ENCODE assay signal across 26 mouse cellular contexts in the genomic region with DNA sequence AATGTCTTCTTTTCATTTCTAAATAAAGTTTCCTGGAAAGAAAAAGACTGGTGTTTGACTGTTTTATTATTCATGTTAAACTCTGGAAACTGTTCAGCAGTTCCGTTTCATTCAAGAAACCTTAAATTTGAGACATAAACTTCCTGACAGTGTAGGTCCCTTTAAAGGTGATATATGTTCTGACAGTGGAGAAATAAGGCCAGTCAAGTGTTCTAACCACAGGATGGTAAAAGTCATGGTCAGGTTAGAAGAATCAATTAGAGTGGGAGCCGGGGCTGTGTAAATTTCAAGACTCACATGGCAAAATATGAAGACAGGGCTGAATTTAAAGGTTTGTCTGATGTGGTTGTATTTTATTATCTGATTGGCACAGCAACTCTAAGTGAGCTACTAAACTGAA.
"Had no signal": no experiment of that assay in that cellular context is flagged by ENCODE, and none has a peak within 500 bp of the region (broad histone marks: within the 10 kb centered on the region; RNA-seq: fewer than 3 reads in every experiment).

No protein-coding gene starts in this region.

- H3K9me3 ChIP-seq: heart, embryonic 10.5 days; heart, embryonic 12.5 days; hindbrain, embryonic 10.5 days; hindbrain, embryonic 12.5 days; intestine, embryonic 15.5 days; limb, embryonic 10.5 days; limb, embryonic 12.5 days; liver, embryonic 13.5 days; liver, embryonic 15.5 days had no signal

- DNase-seq: gastrocnemius, adult 2 months; gastrocnemius, postnatal 10 days; gastrocnemius, postnatal 25 days; heart, adult 18-20 months; heart, postnatal 10 days; heart, postnatal 4 days; kidney, adult 2 months; kidney, postnatal 10 days; kidney, postnatal 36 days; liver; liver, embryonic 13.5 days had no signal

- H3K4me2 ChIP-seq: heart, embryonic 12.5 days; hindbrain, embryonic 12.5 days; hindbrain, embryonic 14.5 days; intestine, embryonic 15.5 days; limb, embryonic 12.5 days; liver, embryonic 11.5 days; liver, embryonic 13.5 days; liver, embryonic 15.5 days had no signal

- H3K36me3 ChIP-seq: heart, embryonic 10.5 days; heart, embryonic 12.5 days; hindbrain, embryonic 10.5 days; hindbrain, embryonic 12.5 days; intestine, embryonic 15.5 days; limb, embryonic 10.5 days; limb, embryonic 12.5 days; liver, embryonic 13.5 days; liver, embryonic 15.5 days had no signal

- H3K4me3 ChIP-seq: gastrocnemius, adult 2 months; heart, embryonic 10.5 days; heart, embryonic 12.5 days; hindbrain, embryonic 10.5 days; hindbrain, embryonic 12.5 days; intestine, embryonic 15.5 days; layer of hippocampus, adult 2 months; left cerebral cortex, adult 2 months; limb, embryonic 10.5 days; limb, embryonic 12.5 days; liver, embryonic 13.5 days; liver, embryonic 15.5 days had no signal

- H3K27me3 ChIP-seq: heart, embryonic 12.5 days; hindbrain, embryonic 12.5 days; intestine, embryonic 15.5 days; limb, embryonic 12.5 days; liver, embryonic 13.5 days; liver, embryonic 15.5 days had no signal

- H3K9ac ChIP-seq: heart, embryonic 12.5 days; hindbrain, embryonic 12.5 days; hindbrain, embryonic 14.5 days; intestine, embryonic 15.5 days; limb, embryonic 12.5 days; liver, embryonic 13.5 days; liver, embryonic 15.5 days had no signal

- ATAC-seq: hindbrain, embryonic 16.5 days; inflammation-experienced regulatory T-cells, adult 6 months; intestine, embryonic 15.5 days; intestine, postnatal 0 days had no signal

- H3K27ac ChIP-seq: gastrocnemius, adult 2 months; heart, embryonic 10.5 days; hindbrain, embryonic 10.5 days; hindbrain, embryonic 12.5 days; hindbrain, embryonic 14.5 days; intestine, embryonic 15.5 days; layer of hippocampus, adult 2 months; left cerebral cortex, adult 2 months; limb, embryonic 10.5 days; limb, embryonic 12.5 days; liver, embryonic 13.5 days; liver, embryonic 15.5 days had no signal

- H3K4me1 ChIP-seq: heart, embryonic 10.5 days; heart, embryonic 12.5 days; hindbrain, embryonic 10.5 days; hindbrain, embryonic 12.5 days; intestine, embryonic 15.5 days; limb, embryonic 10.5 days; limb, embryonic 12.5 days; liver, embryonic 13.5 days; liver, embryonic 15.5 days had no signal
